Mouse (Mus musculus): Measurements from ENCODE around the gene Mcm3ap.

Gene Mcm3ap

DNA sequence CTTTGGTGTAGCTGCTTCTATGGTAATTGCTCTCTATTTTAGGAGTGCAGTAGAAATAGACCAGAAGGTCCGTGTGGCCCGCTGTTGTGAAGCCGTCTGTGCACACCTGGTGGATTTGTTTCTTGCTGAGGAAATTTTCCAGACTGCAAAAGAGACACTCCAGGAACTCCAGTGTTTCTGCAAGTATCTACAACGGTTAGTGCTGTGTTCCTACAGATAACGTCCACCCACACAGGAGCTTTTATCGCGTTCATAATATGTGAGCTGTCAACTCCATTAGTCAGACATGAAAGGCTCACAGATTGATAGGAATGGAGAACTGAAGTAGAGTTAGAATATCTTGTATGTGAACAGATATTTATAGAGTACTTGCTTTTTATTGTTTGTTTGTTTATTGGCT lies 27.6 kb downstream of the Mcm3ap start:
- no peak for DNase-seq

DNA sequence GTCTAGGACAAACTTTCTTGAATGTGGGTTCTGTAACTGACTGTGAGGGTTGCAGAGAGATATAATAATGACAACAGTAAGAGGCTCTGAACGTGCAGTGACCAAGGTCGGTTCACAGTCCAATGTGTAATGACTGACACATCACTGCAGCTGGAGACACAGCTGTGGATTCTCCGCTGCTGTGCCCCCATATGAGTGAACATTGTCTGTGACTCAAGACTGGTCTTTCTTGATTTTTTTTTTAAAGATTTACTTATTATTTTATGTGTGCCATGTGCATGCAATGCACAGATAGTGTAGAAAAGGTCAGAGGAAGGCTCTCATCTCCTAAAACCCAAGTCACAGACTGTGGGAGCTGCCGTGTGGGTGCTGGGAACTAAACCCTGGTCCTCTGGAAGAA lies 28.8 kb downstream of the Mcm3ap start:
- no peak for DNase-seq

DNA sequence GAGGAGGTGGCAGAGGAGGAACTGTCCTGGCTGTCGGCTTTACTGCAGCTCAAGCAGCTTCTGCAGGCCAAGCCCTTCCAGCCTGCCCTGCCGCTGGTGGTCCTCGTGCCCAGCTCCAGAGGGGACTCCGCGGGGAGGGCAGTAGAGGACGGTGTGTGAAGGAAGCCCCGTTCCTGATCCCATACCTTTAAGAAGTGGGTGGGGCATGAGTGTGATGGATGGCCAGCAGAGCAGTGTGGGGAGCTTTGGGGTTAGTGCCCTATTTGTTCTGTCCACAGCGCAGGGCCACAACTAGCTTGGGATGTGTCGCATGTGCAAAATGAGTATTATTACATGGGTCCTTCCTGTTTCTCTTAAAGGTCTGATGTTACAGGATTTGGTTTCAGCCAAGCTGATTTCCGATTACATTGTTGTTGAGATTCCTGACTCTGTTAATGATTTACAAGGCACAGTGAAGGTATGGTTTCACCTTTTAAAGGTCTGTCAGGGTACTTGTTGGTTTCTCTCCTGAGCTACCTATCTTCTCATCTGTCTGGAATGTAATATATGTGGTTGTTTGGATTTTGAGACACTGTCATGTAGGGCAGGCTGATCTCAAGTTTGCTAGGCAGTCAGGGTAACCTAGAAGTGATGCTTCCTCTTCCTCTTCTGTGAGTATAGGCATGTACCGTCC lies 35.7 kb downstream of the Mcm3ap start:
- no peak for DNase-seq

DNA sequence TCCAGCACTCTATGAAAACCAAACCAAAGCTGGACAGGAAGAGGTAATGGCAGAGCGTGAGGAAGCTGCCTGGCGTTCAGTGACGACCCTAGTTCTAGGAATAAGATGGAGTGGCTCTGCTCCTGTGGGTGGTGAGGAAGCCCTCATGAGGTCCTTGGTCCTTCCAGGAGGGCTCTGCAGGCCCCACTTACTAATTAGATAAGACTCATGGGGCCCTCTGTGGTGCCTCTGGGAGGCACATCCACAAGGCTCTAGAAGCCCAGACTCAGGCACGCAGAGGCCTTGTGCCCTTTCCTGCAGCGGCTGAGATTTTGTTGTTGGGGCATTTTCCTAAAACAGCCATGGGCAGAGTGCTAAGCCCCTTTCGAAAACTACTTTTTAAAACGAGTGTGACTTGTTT lies 37.1 kb downstream of the Mcm3ap start:
- no peak for DNase-seq

DNA sequence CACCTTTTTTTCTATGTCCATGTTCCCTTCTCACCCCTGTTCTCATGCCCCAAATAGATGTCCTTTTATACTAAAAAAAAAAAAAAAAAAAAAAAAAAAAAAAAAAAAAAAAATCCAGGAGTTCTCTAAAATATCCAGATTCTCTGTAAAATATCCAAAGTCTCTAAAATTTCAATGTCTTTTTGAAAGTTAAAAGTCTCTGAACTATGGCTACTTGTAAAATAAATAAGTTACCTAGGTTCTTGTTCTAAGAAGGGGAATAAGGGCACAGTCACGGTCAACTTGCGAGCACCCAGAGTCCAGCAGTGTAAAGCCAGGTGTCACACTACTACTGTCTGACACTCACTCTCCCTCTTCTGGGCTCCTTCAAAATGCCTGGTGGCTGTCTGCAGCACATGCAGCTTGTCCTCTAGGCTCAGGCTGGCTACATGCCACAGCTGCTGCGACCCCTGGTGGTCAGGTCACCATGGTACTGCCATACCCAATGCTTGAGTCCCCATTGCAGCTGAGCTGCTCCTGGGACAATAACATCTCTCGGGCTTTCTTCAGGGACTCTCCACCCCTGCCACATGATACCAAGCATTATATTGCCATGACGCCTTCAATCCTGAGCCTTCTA lies 44.3 kb downstream of the Mcm3ap start:
- DNase-seq: peak; percentile 86

DNA sequence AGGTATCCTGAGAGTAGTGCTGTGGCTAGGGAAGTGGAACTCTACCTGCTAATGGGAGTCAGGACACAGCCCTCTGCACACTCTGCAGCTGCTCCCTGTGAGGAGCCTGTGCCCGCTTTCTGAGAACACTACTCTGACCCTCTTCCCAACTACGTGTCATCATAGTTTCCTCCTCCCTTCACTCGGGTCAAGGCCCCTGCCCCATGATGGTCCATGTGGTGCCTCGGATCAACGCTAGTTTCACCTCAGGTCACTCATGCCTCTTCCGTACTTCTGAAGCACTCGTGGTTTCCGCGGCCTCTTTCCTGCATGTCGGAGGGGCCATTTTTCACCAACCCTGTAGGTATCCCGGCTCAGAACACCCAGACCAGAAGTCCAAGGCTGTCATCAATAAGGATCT lies 62.2 kb downstream of the Mcm3ap start:
- DNase-seq: no peak

DNA sequence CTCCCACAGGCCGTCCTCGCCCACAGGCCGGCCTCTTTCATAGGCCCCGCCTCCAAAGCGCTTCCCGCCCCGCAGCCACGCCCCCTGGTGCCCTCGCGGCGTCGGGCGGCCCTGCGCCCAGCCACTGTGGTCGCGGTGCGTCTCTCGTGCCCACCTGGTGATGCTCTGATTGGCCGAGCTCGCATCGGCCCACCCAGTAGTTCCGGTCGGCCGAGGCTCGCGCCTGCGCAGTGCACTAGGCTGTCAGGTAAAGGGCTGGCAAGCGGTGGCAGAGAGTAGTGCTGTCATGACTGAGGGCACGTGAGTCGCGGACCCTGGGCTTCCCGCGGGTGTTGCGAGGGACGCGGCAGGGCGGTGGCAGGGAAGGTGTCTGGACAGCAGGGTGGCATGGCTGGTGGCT lies 62.6 kb downstream of the Mcm3ap start, which contains the start of gene Lss:
Lss (plus strand) TSS at position 214 of the 400 bp plus-strand sequence.
- DNase-seq: peak; percentile 97

DNA sequence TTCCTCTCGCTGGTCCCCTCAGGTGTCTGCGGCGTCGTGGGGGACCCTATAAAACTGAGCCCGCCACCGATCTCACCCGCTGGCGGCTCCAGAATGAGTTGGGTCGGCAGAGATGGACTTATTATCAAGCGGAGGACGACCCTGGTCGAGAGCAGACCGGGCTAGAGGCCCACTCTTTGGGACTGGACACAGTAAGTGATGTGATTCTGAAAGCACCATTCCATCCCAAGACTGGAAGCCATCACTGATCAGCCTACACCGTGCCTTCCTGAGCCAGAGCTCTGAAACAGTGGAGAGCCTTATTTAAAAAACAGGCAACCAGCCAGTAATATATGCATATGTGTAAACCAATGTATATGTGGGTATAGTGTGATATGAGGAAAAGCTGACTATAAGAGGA lies 63.1 kb downstream of the Mcm3ap start:
- no peak for DNase-seq

DNA sequence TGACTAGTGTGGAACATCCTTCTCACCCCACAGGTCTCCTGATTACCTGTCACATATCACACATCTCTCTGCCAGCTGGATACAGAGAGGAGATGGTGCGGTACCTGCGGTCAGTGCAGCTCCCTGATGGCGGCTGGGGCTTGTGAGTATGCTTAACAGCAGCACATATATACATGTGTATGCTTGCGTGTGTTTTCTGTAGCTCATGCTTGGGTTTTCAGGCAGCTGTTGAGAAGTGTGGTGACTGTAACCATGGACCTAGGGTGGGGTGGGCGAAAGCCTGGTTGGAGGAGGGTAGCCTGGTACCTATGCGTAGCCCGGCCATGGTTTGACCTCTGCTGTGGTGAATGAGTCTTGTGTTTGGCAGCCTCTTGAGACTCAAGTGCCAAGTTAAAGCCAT lies 66.8 kb downstream of the Mcm3ap start:
- DNase-seq: no peak

DNA sequence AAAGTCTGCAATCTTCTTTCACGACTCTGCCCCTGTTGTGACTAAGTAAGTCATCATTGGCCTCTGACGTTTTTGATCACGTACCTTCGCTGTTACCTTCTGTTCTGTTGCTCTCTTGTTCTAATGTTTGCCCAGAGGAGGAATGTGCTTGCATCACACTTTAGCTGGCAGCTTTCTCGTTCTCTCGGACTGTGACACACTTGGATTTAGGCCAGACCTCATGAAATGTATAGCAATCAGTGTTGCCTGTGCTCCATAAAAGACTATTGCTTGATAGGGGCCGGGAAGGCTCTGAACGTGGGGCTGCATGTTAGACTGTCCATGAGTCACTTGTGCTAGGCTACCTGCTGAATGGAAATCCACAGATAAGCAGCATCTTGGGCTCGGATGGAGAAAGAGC lies 68.9 kb downstream of the Mcm3ap start:
- DNase-seq: no peak

DNA sequence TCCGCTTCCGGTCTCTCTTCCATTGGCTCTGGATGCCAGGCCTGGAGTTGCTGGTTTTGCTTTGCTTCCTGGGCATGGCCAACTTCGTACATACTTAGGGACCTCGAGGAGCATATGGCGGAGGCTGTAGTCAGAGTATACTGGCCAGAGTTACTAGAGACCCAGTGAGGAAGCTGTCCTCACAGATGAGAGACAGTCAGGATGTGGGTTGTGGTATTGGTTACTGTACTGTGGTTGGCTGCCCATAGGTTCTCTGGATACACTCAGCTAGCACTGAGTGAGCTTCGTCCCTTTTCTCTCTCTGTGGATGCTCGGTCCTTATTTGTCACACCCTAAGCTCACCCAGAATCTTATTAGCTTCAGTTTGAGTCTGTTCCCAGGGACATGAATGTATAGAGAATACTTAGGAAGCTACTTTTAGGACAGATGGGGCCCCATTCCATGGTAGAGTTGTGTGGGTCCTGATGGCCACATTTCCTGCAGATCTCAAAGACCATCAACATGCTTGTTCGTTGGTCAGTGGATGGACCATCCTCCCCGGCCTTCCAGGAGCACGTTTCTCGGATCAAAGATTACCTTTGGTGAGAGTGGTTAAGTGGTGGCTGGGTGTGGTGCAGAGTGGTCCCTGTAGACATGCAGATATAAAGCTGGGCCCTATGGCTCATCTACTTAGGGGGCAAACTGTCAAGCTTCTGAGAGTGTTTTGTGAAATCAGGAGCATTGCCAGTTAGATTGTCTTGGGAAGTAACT lies 72.8 kb downstream of the Mcm3ap start:
- no peak for DNase-seq

DNA sequence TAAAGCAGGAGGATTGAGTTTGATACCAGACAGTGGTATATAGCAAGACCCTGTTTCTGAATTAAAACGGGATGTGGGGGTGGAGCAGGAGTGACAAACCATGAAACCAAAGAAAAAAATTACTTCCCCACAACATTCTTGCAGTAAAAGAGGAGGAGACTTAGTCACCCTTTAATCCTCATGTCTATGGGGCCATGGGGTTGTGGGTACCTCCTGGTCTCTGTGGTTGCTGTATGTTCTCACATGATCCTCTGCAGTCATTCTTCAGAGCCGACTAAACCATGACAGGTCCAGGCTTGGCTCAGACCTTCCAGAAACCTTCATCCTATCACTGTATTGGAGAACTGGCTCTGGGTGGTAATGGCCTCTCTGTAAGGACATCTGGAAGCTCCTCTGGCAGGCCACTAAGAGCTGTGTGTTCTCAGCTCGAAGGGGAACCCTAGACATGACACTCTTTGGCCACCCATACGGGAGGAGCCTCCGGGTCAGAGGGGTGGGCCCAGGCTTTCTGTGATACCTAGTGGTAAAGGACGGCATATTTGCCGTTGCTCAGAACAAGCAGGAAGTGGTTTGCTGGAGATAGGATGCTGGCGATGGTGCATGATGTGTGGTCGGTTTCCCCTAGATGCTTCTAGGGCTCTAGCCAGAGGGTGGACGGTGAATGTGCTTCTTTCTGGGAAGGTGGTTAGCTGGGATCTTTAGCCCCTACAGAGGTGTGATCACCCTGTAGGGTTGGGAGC lies 74.1 kb downstream of the Mcm3ap start:
- DNase-seq: peak; percentile 38

DNA sequence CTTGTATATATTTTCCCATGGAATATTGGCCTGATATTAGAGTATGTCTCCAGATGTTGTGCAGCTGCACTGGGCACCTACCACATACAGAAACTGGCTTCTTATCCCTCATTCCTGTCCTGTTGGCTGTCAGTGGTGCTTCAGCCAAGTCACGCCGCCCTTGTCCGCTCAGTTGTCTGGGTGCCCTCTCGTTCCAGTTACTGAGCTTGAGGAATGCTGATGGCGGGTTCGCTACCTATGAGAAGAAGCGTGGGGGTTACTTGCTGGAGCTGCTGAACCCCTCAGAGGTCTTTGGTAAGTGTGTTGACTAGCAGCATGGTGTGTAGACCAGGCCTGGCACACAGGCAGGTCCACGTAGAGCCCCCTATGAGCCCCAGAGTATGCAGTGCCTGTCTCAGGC lies 77.8 kb downstream of the Mcm3ap start:
- no peak for DNase-seq

DNA sequence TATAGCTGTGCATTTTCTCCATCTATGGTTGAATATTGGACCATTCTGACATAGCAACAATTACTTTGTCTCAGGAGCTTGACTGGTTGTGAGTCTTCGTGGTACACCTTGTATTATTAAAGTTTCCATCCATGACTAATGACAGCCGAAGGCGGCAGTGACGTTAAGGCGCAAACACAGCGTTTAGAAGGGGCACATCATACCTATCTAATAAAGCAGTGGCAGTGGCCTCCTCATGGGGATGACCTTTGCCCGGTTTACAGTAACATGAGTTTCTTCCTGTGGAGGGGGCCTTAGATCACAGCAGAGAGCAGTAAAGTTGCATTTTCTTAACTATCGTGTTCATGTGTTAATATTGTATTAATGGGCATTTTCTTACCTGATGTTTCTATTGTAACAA lies 79.5 kb downstream of the Mcm3ap start:
- no peak for DNase-seq

DNA sequence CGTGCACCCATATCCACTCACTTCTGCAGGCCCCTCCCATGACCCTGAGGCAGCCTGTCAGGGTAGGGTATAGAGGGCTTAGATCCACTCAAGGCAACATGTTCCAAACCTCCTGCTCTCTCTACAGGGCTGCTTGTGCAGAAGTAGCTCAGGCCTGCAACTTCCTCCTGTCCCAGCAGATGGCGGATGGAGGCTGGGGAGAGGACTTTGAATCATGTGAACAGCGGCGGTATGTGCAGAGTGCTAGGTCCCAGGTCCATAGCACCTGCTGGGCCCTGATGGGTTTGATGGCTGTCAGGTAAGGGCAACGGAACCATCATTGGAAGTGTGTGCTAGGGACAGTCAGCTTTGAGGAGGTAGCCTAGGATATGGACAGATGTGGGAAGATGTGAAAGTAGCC lies 81.7 kb downstream of the Mcm3ap start:
- no peak for DNase-seq

DNA sequence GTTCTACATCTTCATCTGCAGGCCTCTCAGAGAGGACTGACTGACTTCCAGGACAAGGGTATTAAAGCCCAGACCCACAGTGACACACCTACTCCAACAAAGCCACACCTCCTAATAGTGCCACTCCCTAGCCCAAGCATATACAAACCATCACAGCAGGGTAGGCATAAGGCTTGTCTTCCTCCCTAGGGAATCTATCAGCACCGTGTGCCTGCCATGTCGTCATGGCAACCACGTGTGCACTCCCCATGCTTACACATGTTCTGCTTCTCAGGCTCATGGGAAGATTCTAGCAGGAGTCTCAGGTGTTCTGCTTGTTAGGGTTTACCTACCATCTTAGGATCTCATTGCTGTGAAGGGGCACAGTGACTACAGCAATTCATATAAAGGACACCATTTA lies 82.8 kb downstream of the Mcm3ap start:
- no peak for DNase-seq

DNA sequence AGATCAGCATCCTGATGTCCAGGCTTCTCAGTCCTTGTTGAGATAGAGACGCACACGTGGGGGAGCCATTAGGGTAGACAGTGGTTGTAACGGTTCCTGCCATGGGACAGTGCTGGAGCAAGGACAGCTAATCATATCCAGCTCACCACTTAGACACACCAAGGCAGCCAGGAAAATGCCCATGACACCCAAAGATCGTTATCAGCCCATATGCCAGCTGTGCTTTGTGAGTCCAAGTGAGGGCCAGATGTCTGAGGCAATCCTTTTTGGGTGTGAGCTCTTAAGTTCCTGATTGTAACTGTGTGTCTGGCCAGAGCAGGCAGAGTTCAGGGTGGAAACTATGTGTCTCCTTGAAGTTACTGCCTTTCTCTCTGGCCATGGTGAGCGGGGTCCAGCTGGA lies 85.3 kb downstream of the Mcm3ap start:
- no peak for DNase-seq

DNA sequence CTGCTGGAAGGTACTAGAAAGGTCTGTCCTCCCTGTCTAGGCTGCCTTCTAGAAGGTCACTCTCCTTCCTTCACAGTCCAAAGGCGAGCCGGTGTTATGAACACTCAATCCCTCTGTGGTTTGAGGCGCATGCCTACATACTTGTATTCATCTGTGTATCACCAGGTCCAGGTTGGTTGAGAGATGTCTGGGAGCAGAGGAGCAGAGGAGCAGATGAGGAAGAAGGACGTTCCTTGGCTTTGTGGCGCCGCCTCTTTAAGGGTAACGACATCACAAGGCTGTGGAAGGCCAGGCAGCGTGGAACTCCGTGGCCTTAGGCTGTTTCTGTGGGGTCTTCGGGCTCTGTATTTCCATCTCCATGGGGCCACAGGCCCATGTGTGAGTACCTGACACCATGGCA lies 93.2 kb downstream of the Mcm3ap start, which contains the start of gene Spatc1l:
Spatc1l (plus strand) TSS at position 301 of the 400 bp plus-strand sequence.
- DNase-seq: no peak

All from thymus, postnatal 14 days (tissue).